8 mouse cellular contexts compared by ENCODE assay signal in genomic region chr5:144223899-144224816, GRCm38 (mm10). TPM values are rescaled to one million over a fixed set of nuclear protein-coding genes. Genes with fewer than 3 reads are reported as not detected.
DNase-seq lines count a peak whose midpoint lies in the region; ATAC-seq and TF ChIP-seq lines count a peak whose summit lies in the region.

No protein-coding gene starts in this region.

- peak overlapping the region; percentile 98 for H3K4me3 ChIP-seq in testis, adult 2 months (ENCODE audit: control insufficient read depth, low read depth, low read length)
- H3K4me3 ChIP-seq in limb, embryonic 10.5 days: peak overlapping the region; percentile 80
- H3K4me3 ChIP-seq in stomach, embryonic 14.5 days (ENCODE audit: low read depth, low read length): peak overlapping the region; percentile 78

- peak overlapping the region; percentile 83 for H3K27ac ChIP-seq in testis, adult 2 months (ENCODE audit: control insufficient read depth, insufficient read depth, low read depth, low read length)
- peak overlapping the region; percentile 84 for H3K27ac ChIP-seq in limb, embryonic 10.5 days
- peak overlapping the region; percentile 78; the same call in 1 of the 2 replicates for H3K27ac ChIP-seq in stomach, embryonic 14.5 days (ENCODE audit: low read length)

- peak; percentile 67 for DNase-seq in cerebellum, adult 9-10 months
- no peak for DNase-seq in cerebellum, postnatal 36 days
- DNase-seq in testis, postnatal 14 days (ENCODE audit: low spot score): no peak
- no peak for DNase-seq in limb, embryonic 10.5 days (ENCODE audit: low spot score)
- no peak for DNase-seq in right cerebral cortex, postnatal 14 days
- DNase-seq in gastrocnemius, adult 8-10 months (ENCODE audit: low spot score in 2 of 2): no peak

- H3K4me2 ChIP-seq in stomach, embryonic 14.5 days (replicated peaks; ENCODE audit: low read depth, low read length): peak overlapping the region; percentile 84

- peaks cover 13% of the 10 kb centered on the region for H3K4me1 ChIP-seq in testis, adult 2 months (ENCODE audit: control insufficient read depth, insufficient read depth, low read length)
- peaks cover 36% of the 10 kb centered on the region for H3K4me1 ChIP-seq in limb, embryonic 10.5 days
- H3K4me1 ChIP-seq in stomach, embryonic 14.5 days (ENCODE audit: control insufficient read depth, insufficient read depth, low read length): peaks cover 8% of the 10 kb centered on the region; the same call in 1 of the 2 replicates

- H3K36me3 ChIP-seq in testis, adult 2 months (ENCODE audit: control insufficient read depth, insufficient read depth, low read length): no peaks in the 10 kb centered on the region
- no peaks in the 10 kb centered on the region for H3K36me3 ChIP-seq in limb, embryonic 10.5 days
- no peaks in the 10 kb centered on the region for H3K36me3 ChIP-seq in stomach, embryonic 14.5 days (ENCODE audit: control insufficient read depth, insufficient read depth, low read length)

- TF ChIP-seq POLR2A in testis, adult 2 months (IDR thresholded peaks at IDR 0.05; ENCODE audit: control insufficient read depth, low read depth, low read length): no peak

- no peaks in the 10 kb centered on the region for H3K27me3 ChIP-seq in testis, adult 2 months (ENCODE audit: control insufficient read depth, insufficient read depth, low read length)
- H3K27me3 ChIP-seq in limb, embryonic 10.5 days (ENCODE audit: low read depth, poor library complexity, severe bottlenecking): no peaks in the 10 kb centered on the region
- no peaks in the 10 kb centered on the region for H3K27me3 ChIP-seq in stomach, embryonic 14.5 days (ENCODE audit: control insufficient read depth, insufficient read depth, low read length)

- no peak for TF ChIP-seq CTCF in testis, adult 2 months (IDR thresholded peaks at IDR 0.05; ENCODE audit: control insufficient read depth, insufficient read depth, insufficient replicate concordance, low read depth, low read length)

- H3K9me3 ChIP-seq in limb, embryonic 10.5 days (replicated peaks): no peaks in the 10 kb centered on the region
- H3K9me3 ChIP-seq in stomach, embryonic 14.5 days (ENCODE audit: control insufficient read depth, low read depth, low read length): no peaks in the 10 kb centered on the region

- peak overlapping the region; percentile 60 for H3K9ac ChIP-seq in stomach, embryonic 14.5 days (replicated peaks; ENCODE audit: low read depth, low read length)

- no peak; the same call in 1 of the 2 replicates for ATAC-seq in stomach, embryonic 14.5 days (ENCODE audit: insufficient number of reproducible peaks, insufficient read depth, low FRiP score, low read depth)

- 24% methylated on average over 18 of the region's 18 CpGs for WGBS in limb, embryonic 10.5 days
- WGBS in stomach, embryonic 14.5 days: 25% methylated on average over 18 of the region's 18 CpGs

RNA-seq across cellular contexts. Expression of gene Tecpr1, which starts 0.7 kb away (rescaled TPM):
- polyA plus RNA-seq in testis, adult 2 months (2012; rRNA removed): 16.4 and 16.7 TPM in 2 replicates
- 15.1 and 21.0 TPM in 2 replicates for polyA plus RNA-seq in limb, embryonic 10.5 days (2016; fragmentation: Nextera tagmentation; extraction: Ambion mirVana)
- polyA plus RNA-seq in stomach, embryonic 14.5 days (2014; fragmentation: Nextera tagmentation; extraction: Ambion mirVana): 17.0 and 18.3 TPM in 2 replicates
- total RNA-seq in gastrocnemius, adult 8-10 months (2022): 10 to 100 TPM; 15.1 to 16.4 (median 15.7) TPM

RNA-seq across cellular contexts. Expression of gene Bri3, which starts 20.1 kb away (rescaled TPM):
- polyA plus RNA-seq in testis, adult 2 months (2012; rRNA removed): 174 and 212 TPM in 2 replicates
- polyA plus RNA-seq in limb, embryonic 10.5 days (2016; fragmentation: Nextera tagmentation; extraction: Ambion mirVana): 122 and 125 TPM in 2 replicates
- 135 and 137 TPM in 2 replicates for polyA plus RNA-seq in stomach, embryonic 14.5 days (2014; fragmentation: Nextera tagmentation; extraction: Ambion mirVana)
- total RNA-seq in gastrocnemius, adult 8-10 months (2022): 10 to 100 TPM; 35.7 to 43.3 (median 40.9) TPM

RNA-seq across cellular contexts. Expression of gene Bhlha15, which starts 34.1 kb away (rescaled TPM):
- 0.11 and 0.16 TPM in 2 replicates for polyA plus RNA-seq in testis, adult 2 months (2012; rRNA removed)
- polyA plus RNA-seq in limb, embryonic 10.5 days (2016; fragmentation: Nextera tagmentation; extraction: Ambion mirVana): 0.11 and 0.18 TPM in 2 replicates
- polyA plus RNA-seq in stomach, embryonic 14.5 days (2014; fragmentation: Nextera tagmentation; extraction: Ambion mirVana): 0.32 and 2.5 TPM in 2 replicates
- not detected for total RNA-seq in gastrocnemius, adult 8-10 months (2022)
